Mouse (Mus musculus): Measurements from ENCODE around the gene Celsr1.
"Not testable (repeated sequence)": the region's sequence is repeated elsewhere in the genome, so short reads cannot be mapped to it uniquely, and the experiment has no call there.

Gene Celsr1

GRCm38 (mm10) chr15:86064191-86064849, 30.7 kb upstream of the Celsr1 start:
- DNase-seq, result no peak

- no peak for DNase-seq
Observed at GRCm38 (mm10) chr15:86061848-86062481, 28.4 kb upstream of the Celsr1 start.

GRCm38 (mm10) chr15:86061221-86061620, 27.6 kb upstream of the Celsr1 start:
- peak in 1 of 2 experiments; percentile 2 for DNase-seq

- peak in 1 of 2 experiments; percentile 3 for DNase-seq
Observed at GRCm38 (mm10) chr15:86060581-86060980, 27.0 kb upstream of the Celsr1 start.

GRCm38 (mm10) chr15:86059835-86060380, 26.3 kb upstream of the Celsr1 start:
- no peak for DNase-seq

- DNase-seq, result peak in 1 of 2 experiments; percentile 37
Observed at GRCm38 (mm10) chr15:86058931-86059834, 25.6 kb upstream of the Celsr1 start.

- DNase-seq, result peak; percentile 79 to 86
Observed at GRCm38 (mm10) chr15:86058394-86058915, 24.9 kb upstream of the Celsr1 start.

- DNase-seq, result peak in 1 of 2 experiments; percentile 4
Observed at GRCm38 (mm10) chr15:86057908-86058307, 24.3 kb upstream of the Celsr1 start.

- DNase-seq, result peak; percentile 30 to 49
Observed at GRCm38 (mm10) chr15:86057413-86057812, 23.8 kb upstream of the Celsr1 start, which contains the start of gene Gramd4. Gene Gramd4 (plus strand): TSS chr15:86057695.

- DNase-seq, result no peak
Observed at GRCm38 (mm10) chr15:86056221-86056760, 22.7 kb upstream of the Celsr1 start.

GRCm38 (mm10) chr15:86054861-86055260, 21.3 kb upstream of the Celsr1 start:
- DNase-seq, result not testable (repeated sequence)

GRCm38 (mm10) chr15:86053890-86054536, 20.4 kb upstream of the Celsr1 start:
- peak; percentile 74 to 75 for DNase-seq

GRCm38 (mm10) chr15:86051878-86052478, 18.4 kb upstream of the Celsr1 start:
- DNase-seq, result no peak

- DNase-seq, result no peak
Observed at GRCm38 (mm10) chr15:86051152-86051551, 17.6 kb upstream of the Celsr1 start.

GRCm38 (mm10) chr15:86050170-86050743, 16.7 kb upstream of the Celsr1 start:
- no peak for DNase-seq

GRCm38 (mm10) chr15:86049510-86049909, 15.9 kb upstream of the Celsr1 start:
- no peak for DNase-seq

GRCm38 (mm10) chr15:86042364-86042763, 8.8 kb upstream of the Celsr1 start:
- no peak for DNase-seq

- DNase-seq, result no peak
Observed at GRCm38 (mm10) chr15:86041421-86041820, 7.8 kb upstream of the Celsr1 start.

GRCm38 (mm10) chr15:86038802-86039201, 5.2 kb upstream of the Celsr1 start:
- peak; percentile 60 to 75 for DNase-seq

- peak; percentile 59 to 76 for DNase-seq
Observed at GRCm38 (mm10) chr15:86035913-86036312, 2.3 kb upstream of the Celsr1 start.

GRCm38 (mm10) chr15:86034781-86035360, 1.3 kb upstream of the Celsr1 start:
- peak; percentile 56 to 66 for DNase-seq

Measured in lung, adult 18-20 months (tissue).